Mouse (Mus musculus) limb, embryonic 15.5 days (tissue): ENCODE measurements around the gene Rab42. TPM values are rescaled to one million over a fixed set of nuclear protein-coding genes. Genes with fewer than 3 reads are reported as not detected.

Experiments used
- polyA plus RNA-seq: library from polyadenylated mRNA; unstranded; fragments of >200 nt; fragmentation: Nextera tagmentation; extraction: Ambion mirVana; gene quantifications from 2 replicates; pipeline ENCODE4 v1.2.1, GENCODE M21; 2015

Rab42 gene
- polyA plus RNA-seq, 1 experiment from 2014 or later, result 2.7 TPM

Other genes with a start within 250 kb of the Rab42 start
- gene Gm10300, start 228.7 kb downstream of the Rab42 start, polyA plus RNA-seq, result 0.10 TPM in 2 replicates
- 57.3 and 59.8 TPM in 2 replicates for gene Epb41, start 228.1 kb downstream of the Rab42 start, polyA plus RNA-seq
- gene Oprd1, start 158.9 kb downstream of the Rab42 start, polyA plus RNA-seq, result 0.17 and 0.18 TPM in 2 replicates
- 95.6 and 96.7 TPM in 2 replicates for gene Ythdf2, start 91.1 kb downstream of the Rab42 start, polyA plus RNA-seq
- 34.1 and 35.6 TPM in 2 replicates for gene Gmeb1, start 41.8 kb downstream of the Rab42 start, polyA plus RNA-seq
- 48.9 and 49.1 TPM in 2 replicates for gene Taf12, start 29.0 kb downstream of the Rab42 start, polyA plus RNA-seq
- 61.4 and 68.3 TPM in 2 replicates for gene Trnau1ap, start 26.2 kb upstream of the Rab42 start, polyA plus RNA-seq
- 66.2 and 70.1 TPM in 2 replicates for gene Rcc1, start 50.2 kb upstream of the Rab42 start, polyA plus RNA-seq
- 20.1 and 20.9 TPM in 2 replicates for gene Phactr4, start 119.1 kb upstream of the Rab42 start, polyA plus RNA-seq
- gene Med18, start 160.5 kb upstream of the Rab42 start, polyA plus RNA-seq, result 22.2 and 24.1 TPM in 2 replicates
- 11.8 and 12.8 TPM in 2 replicates for gene Sesn2, start 207.1 kb upstream of the Rab42 start, polyA plus RNA-seq
- gene Atpif1, start 230.3 kb upstream of the Rab42 start, polyA plus RNA-seq, result 746 and 799 TPM in 2 replicates
- gene Dnajc8, start 232.2 kb upstream of the Rab42 start, polyA plus RNA-seq, result 129 and 131 TPM in 2 replicates